Mouse (Mus musculus) left cerebral cortex, postnatal 14 days (tissue): ENCODE data around the gene Hpse2. TPM values are rescaled to one million over a fixed set of nuclear protein-coding genes. Genes with fewer than 3 reads are reported as not detected.
"Not testable (repeated sequence)": the region's sequence is repeated elsewhere in the genome, so short reads cannot be mapped to it uniquely, and the experiment has no call there.

ENCODE experiments used
- DNase-seq, 2 experiments: peaks; one replicate each; pipeline ENCODE4 v3.0.0; 2021 to 2022; ENCODE audit warnings: low spot score in 2 of 2, mixed read lengths in 1 of 2
- intact Hi-C: fragments of 180-260 bp; cut with DNase I; formaldehyde crosslinking; loops from one replicate; pipeline ENCODE4 v1.15.1; 2025
- long read RNA-seq, 2 experiments: library from polyadenylated mRNA; stranded (forward); transcript quantifications; one replicate each; pipeline ENCODE4 v2.0.0; 2021
- total RNA-seq, 2 experiments: library from RNA; stranded (reverse); gene quantifications; 2 replicates each; pipeline ENCODE4 v1.2.3; 2021

Hpse2 gene
- total RNA-seq, result under 1 TPM; 0.18 to 0.27 TPM
- long read RNA-seq, experiment 1, result 0 reads
- long read RNA-seq, experiment 2, partial matches to known transcripts, result 0 of 1 reads
- long read RNA-seq, experiment 2, other reads (novel, unspliced or antisense), result 1 of 1 reads

GRCm38 (mm10) chr19:43388017-43388904, at the start of gene Hpse2:
TSS of gene Hpse2 (minus strand) at chr19:43388355.
- intact Hi-C loops, result no loop called here
- DNase-seq, result no peak

DNA sequence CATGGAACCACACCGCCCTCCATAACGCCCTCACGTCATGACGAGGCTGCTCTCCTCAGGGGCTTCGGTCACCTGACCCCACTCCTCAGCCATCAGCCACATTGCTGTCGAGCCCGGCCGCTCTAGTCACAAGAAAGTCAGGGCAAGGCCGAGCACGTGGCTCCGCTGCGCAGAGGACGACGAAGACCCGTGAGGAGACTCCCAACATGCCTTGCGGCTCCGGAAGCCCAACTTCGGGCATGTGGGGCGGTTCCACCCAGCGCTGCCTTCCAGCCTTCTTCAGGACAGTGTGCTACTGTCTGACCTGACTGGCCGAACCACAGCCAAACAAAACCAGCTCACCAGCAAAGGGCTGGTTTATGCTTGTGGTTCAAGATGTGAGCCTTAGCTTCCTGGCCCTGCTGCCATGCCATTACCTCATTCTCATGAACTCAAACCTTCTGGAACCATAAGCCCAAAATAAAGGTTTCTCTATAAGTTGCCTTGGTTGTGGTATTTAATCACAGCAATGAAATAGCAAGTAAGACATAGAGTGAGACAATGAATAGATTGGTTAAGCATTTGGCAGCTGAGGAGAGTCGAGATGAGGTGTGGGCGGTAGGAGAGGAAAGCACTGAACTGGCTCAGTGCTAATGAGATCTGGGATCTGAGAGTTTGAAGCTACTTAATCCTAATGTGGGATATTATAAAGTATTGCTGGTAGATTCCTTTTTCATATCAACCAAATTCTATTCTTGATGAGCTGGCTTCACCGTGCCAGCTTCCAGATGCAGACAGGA, 39.5 kb upstream of the Hpse2 start:
- intact Hi-C loops, result no loop called here
- DNase-seq, result no peak

- no peak for DNase-seq
- intact Hi-C loops, result no loop called here
These were observed 35.9 kb upstream of the Hpse2 start for GRCm38 (mm10) chr19:43424082-43424481.

DNA sequence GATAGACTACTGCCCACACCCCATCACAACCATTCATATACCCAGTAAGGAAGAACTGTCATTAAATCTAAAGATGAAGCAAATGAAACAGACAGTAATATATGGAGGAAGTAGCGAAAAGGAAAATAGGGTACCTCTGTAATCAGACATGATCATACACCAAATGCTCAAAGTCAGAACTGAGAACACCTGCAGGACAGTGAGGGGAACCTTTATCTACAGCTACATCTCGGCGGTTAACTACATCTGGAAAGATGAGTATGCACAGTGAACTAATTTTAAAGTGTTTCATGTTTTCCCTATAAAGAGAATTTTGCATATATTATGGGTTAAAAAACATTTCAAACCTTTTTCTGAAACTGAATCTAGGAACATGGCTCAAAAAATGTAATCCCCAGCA, 32.4 kb upstream of the Hpse2 start:
- no peak for DNase-seq
- intact Hi-C loops, result no loop called here

DNA sequence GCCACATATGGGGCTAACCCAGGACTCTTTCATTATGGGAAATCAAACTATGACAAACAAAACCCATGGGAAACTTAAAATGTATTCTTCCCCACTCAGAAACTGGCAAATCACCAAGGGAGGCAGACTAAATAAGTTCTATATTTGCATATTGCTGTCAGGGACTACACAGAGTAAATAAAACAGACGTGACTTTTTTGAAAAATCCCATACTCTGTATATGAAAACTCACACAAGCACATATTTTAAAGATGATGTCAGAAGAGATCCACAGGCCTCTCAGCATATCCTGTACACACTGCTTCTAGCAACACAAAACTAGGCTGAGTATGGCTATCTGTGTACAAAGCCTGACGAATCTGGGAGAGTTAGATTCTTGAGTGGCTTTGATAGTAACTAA, 27.4 kb upstream of the Hpse2 start:
- intact Hi-C loops, result no loop called here
- no peak for DNase-seq

DNA sequence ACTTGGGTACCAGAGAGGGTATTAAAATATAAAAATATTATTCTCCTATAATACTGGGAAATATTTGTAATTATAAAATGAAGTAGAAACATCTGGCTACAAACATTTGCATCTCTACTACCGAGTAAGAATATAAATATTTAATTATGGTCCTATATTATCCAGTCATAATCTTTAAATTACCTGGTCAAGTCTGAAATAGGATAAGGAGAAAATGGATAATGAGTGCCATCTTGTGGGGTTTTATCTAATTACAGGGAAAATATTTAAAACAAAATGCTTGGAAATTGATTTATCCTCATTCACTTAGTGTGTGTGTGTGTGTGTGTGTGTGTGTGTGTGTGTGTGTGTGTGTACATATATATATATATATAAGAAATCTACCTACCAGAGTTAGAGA, 19.0 kb upstream of the Hpse2 start:
- no peak for DNase-seq
- intact Hi-C loops, result loop anchor here (10.0 kb wide), 1 partner anchor 1092 kb away; no protein-coding TSS in a partner anchor

DNA sequence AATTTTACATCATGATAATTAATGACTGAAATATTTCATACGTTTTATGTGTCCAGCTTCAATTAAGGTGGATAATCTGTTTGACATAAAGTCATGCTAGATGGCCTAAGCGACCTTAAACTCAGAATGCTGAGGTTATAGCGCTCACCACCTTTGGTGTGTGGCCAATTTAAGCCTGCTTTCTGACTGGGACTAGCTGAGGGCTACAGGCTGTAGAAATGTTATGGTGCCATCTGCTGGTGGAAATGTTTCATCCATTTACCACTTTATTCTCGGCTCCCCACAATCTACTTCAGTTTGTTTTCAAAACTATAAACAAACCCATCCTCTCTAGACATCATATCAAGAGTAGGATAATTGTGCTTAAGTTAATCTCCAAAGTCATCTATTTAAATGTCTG, 8.2 kb upstream of the Hpse2 start:
- DNase-seq, result peak; percentile 53 to 75
- intact Hi-C loops, result loop anchor here (1.0 to 10.0 kb wide), 3 partner anchors 372 to 812 kb away; no protein-coding TSS in a partner anchor

GRCm38 (mm10) chr19:43387071-43387770, 934 bp downstream of the Hpse2 start:
- intact Hi-C loops, result no loop called here

DNA sequence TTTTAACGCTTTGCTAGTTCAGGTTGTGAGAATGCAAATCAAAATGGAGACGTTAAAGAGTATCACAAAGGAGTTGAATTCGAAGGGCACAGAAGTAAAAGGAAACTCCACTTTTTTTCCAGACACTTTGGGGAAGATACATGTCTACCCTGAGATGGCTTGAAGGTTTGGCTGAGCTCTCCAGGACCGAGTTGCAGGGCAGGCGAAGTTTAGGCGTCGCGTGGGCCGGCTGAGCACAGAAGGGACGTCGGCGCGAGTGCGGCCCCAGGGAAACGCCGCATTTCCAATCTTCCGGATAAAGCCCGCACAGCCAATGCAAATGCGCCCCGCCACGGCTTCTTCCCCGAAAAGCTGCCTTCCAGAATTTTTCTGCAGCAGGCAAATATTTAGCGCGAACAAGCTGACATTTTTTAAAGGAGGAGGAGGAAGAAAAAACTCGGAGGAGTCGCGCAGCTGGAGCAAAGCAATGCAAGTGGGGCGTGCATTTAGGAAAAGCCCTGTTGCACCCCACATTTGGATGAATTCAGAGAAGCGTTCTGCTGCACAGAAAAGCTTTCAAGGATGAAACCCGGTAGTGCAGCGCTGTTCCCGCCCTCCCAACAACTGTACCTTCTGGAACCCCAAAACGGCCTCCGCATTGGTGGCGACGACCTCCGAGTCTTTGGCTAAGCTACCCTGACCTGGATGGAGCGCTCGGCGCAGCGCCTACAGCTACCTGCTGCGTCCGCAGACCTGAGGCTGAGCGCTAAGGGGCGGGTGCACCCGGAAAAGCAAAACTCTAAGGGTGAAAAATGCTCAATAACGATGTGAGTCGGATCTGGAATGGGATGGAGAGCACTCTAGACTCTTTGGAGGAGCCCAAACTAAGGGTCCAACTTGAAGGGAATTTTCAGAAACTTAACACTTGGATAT, 1.9 kb downstream of the Hpse2 start:
- intact Hi-C loops, result no loop called here
- no peak for DNase-seq

More at GRCm38 (mm10) chr19:43387071-43387770, 934 bp downstream of the Hpse2 start:
- no peak for DNase-seq

GRCm38 (mm10) chr19:43385451-43385850, 2.7 kb downstream of the Hpse2 start:
- intact Hi-C loops, result no loop called here
- no peak for DNase-seq

DNA sequence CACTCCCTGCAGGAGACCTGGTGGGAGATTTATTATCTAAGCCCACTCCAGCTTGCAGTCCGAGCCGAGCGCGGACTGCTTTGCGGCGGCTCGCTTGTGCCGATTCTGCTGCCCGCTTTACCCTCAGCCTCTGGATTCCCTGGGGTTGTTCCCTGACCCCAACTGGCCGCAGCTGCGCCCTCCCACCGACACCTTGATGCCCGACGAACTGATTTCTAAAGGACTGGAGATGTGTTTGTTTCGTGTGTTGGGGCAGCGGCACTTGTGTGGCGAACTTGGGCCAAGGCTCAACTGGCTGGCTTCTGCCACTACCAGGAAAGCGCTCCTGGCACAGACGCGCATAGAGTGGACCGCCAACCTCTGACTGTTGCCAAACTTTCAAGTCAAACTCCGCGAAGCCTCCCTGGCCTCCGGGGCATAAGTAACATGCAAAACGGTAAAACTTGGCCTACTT, 3.1 kb downstream of the Hpse2 start:
- intact Hi-C loops, result no loop called here
- DNase-seq, result no peak

- intact Hi-C loops, result no loop called here
- no peak for DNase-seq
These were observed 3.7 kb downstream of the Hpse2 start for GRCm38 (mm10) chr19:43384346-43384977.

DNA sequence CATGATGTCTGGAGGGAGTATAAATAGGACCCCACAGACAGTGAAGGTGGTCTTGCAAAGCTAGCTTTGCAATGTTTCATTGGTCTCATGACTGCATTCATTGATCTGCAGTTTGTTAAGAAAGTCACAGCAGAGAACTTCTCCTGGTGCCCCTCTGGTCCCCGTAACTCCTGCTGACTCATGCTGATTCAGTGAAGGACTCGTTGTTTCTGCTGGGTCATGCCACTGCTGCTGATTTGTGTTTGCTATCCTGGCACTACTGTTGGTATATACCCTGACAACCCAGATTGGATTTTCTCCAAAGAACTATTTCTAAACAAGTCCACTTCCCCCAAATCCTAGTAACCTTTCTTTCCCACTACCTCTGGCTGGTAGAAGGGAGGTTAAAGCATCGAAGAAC, 29.3 kb downstream of the Hpse2 start:
- DNase-seq, result no peak
- intact Hi-C loops, result no loop called here

DNA sequence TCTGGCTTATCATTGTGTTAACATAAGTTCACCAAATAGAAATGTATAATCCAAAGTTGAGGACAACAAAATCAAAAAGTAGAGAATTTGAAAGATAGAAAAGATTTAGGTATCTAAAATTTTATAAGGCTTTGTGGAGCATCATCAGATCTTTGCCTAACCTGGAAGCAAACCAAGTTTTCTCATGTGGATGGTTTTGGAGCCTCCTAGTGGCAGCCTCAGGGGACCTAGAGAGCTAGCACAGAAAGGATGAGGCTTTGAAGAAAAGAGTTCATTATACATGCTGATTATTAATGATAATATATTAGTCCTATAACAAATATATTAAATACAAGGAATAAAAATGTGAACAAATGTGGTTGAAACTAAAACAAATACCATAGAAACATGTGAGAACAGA, 77.0 kb downstream of the Hpse2 start:
- DNase-seq, result peak; percentile 25 to 50
- intact Hi-C loops, result loop anchor here (2.0 kb wide), 1 partner anchor 516 kb away; no protein-coding TSS in a partner anchor

- no peak for DNase-seq
- intact Hi-C loops, result no loop called here
These were observed 81.4 kb downstream of the Hpse2 start for GRCm38 (mm10) chr19:43306756-43307155.

GRCm38 (mm10) chr19:43281336-43281735, 106.8 kb downstream of the Hpse2 start:
- intact Hi-C loops, DNase-seq: not testable (repeated sequence)

DNA sequence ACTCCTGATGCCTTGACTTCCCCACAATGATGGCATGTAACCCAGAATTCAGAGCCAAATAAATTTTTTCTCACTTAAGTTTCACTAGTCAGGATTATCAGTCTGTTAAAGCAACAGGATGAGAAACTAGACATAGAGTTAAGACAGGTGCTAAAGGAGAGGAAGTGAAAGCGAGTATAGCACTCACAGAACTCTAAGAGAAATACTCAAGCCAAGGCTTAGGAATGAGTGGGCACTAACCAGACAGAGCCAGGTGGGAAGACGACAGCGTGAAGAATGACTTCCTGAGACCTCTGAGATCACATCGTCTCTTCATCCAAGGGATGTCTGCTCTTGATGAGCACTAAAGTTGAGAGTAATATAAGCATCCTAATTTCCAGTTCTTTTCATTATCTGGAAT, 144.2 kb downstream of the Hpse2 start:
- no peak for DNase-seq
- intact Hi-C loops, result no loop called here

DNA sequence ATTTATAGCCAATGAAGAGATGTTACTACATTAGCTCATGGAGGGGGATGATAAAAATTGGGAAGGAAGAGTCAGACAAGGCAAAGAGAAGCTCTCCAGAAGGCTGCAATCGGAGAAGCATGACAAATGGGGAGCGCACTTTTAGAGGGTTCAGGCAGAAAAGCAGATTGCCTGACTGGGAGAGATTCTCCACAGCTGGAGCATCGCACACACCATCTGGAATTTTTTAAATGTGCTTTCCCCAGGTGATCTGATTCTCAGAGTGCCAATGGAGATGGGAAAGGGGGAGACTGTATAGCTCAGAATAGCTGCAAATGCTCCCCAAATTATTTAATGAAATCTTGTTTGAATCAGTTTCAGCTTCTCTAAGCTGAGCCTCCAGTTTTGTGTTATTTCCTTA, 156.4 kb downstream of the Hpse2 start:
- no peak for DNase-seq
- intact Hi-C loops, result no loop called here
